Comparison of ENCODE assay signal across 25 mouse cellular contexts in the genomic region with DNA sequence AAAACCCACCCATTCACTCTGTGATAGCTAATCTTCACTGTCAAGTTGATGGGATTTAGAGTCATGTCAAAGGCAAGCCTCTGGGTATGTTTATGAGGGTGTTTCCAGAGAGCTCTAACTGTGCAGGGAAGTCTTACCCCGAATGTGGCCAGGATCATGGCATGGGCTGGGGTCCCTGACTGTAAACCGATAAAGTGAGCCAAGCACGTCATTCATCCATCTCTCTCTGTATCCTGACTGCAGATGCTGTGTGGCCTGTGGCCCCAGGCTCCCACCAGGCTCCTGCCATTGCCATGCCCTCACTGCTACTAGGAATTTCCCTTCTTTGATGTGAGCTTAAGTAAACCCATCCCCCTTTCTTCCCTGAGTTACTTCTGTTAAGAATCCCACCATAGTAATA. TPM values are rescaled to one million over a fixed set of nuclear protein-coding genes. Genes with fewer than 3 reads are reported as not detected.
DNase-seq lines count a peak whose midpoint lies in the region; ATAC-seq and TF ChIP-seq lines count a peak whose summit lies in the region.
"Had no signal": no experiment of that assay in that cellular context is flagged by ENCODE, and none has a peak within 500 bp of the region (broad histone marks: within the 10 kb centered on the region; RNA-seq: fewer than 3 reads in every experiment).

No protein-coding gene starts in this region.

- H3K9me3 ChIP-seq in midbrain, embryonic 11.5 days (ENCODE audit: control insufficient read depth, low read length) = no peaks in the 10 kb centered on the region
- H3K9me3 ChIP-seq in midbrain, embryonic 16.5 days (replicated peaks; ENCODE audit: control insufficient read depth, low read length, poor library complexity, severe bottlenecking) = no peaks in the 10 kb centered on the region
- H3K9me3 ChIP-seq: G1E had no signal

- no peak overlapping the region for H3ac ChIP-seq in myocyte (ENCODE audit: control insufficient read depth, insufficient read length)

- H3K9ac ChIP-seq in midbrain, embryonic 11.5 days (ENCODE audit: low read length) = no peak overlapping the region
- no peak overlapping the region for H3K9ac ChIP-seq in midbrain, embryonic 16.5 days (ENCODE audit: low read depth, low read length)

- TF ChIP-seq POLR2A in myocyte (IDR thresholded peaks at IDR 0.05; ENCODE audit: insufficient read length, low read depth) = no peak

- no peaks in the 10 kb centered on the region; the same call in 1 of the 2 replicates for H3K36me3 ChIP-seq in midbrain, embryonic 11.5 days (ENCODE audit: control insufficient read depth, insufficient read depth, low read length)
- H3K36me3 ChIP-seq in midbrain, embryonic 16.5 days (ENCODE audit: control insufficient read depth, insufficient read depth, low read length) = no peaks in the 10 kb centered on the region
- peaks cover 17% of the 10 kb centered on the region for H3K36me3 ChIP-seq in myocyte (ENCODE audit: control insufficient read depth, insufficient read depth)
- H3K36me3 ChIP-seq: G1E had no signal

- ATAC-seq in midbrain, embryonic 11.5 days (ENCODE audit: low FRiP score) = no peak
- ATAC-seq in midbrain, embryonic 16.5 days = no peak
- no peak for ATAC-seq in granulocyte monocyte progenitor cell, adult 5-6 weeks (replicated peaks; ENCODE audit: poor library complexity, severe bottlenecking)
- ATAC-seq: activated CD4-positive, CD25-positive, alpha-beta regulatory T cell, adult 4 months; CD4-positive, CD25-positive, alpha-beta regulatory T cell, adult 4 months; Patski had no signal

- no peak overlapping the region for H3K4me3 ChIP-seq in midbrain, embryonic 11.5 days (ENCODE audit: low read depth, low read length)
- no peak overlapping the region for H3K4me3 ChIP-seq in midbrain, embryonic 16.5 days (ENCODE audit: low read depth, low read length)
- no peak overlapping the region for H3K4me3 ChIP-seq in myocyte

- peak; percentile 68 for DNase-seq in heart, adult 11 months
- no peak for DNase-seq in heart, adult 9 months (ENCODE audit: low spot score in 2 of 2)
- peak; percentile 19 for DNase-seq in midbrain, embryonic 11.5 days (ENCODE audit: low spot score, missing footprints)
- DNase-seq: adrenal gland, adult 8-10 months; adrenal gland, postnatal 25 days; B cell, adult 2 months; cerebellum, adult 11 months; cerebellum, adult 11-12 months; cerebellum, adult 18-20 months had no signal

- WGBS in midbrain, embryonic 11.5 days = 71% methylated on average over 3 of the region's 3 CpGs
- WGBS in midbrain, embryonic 16.5 days = 62% methylated on average over 3 of the region's 3 CpGs

- no peaks in the 10 kb centered on the region for H3K27me3 ChIP-seq in midbrain, embryonic 11.5 days (ENCODE audit: control insufficient read depth, insufficient read depth, low read length)
- no peaks in the 10 kb centered on the region for H3K27me3 ChIP-seq in midbrain, embryonic 16.5 days (ENCODE audit: control insufficient read depth, insufficient read depth, low read depth, low read length)
- no peaks in the 10 kb centered on the region for H3K27me3 ChIP-seq in myocyte (ENCODE audit: control insufficient read depth, insufficient read depth, insufficient read length)
- H3K27me3 ChIP-seq: CH12.LX, Patski had no signal

- no peaks in the 10 kb centered on the region for H3K4me1 ChIP-seq in midbrain, embryonic 11.5 days (ENCODE audit: control insufficient read depth, insufficient read depth, low read length)
- H3K4me1 ChIP-seq in midbrain, embryonic 16.5 days (ENCODE audit: control insufficient read depth, insufficient read depth, low read length) = no peaks in the 10 kb centered on the region

- H3K4me2 ChIP-seq in midbrain, embryonic 11.5 days = no peak overlapping the region
- H3K4me2 ChIP-seq in midbrain, embryonic 16.5 days (ENCODE audit: low read length) = no peak overlapping the region
- H3K4me2 ChIP-seq in myocyte (ENCODE audit: low read depth) = no peak overlapping the region

- H3K79me2 ChIP-seq in myocyte (ENCODE audit: control insufficient read depth, insufficient read depth) = no peaks in the 10 kb centered on the region

- no peak overlapping the region for H3K27ac ChIP-seq in midbrain, embryonic 11.5 days (ENCODE audit: low read depth, low read length)
- no peak overlapping the region for H3K27ac ChIP-seq in midbrain, embryonic 16.5 days (ENCODE audit: low read length)

TF ChIP-seq in myocyte, 11 proteins besides CTCF, POLR2A, EP300 and RAD21:
- TF ChIP-seq MYOG (IDR thresholded peaks at IDR 0.05; ENCODE audit: control insufficient read depth in 1 of 3, insufficient read depth in 1 of 3, insufficient read length in 2 of 3, low read depth in 2 of 3) (no peak), POLR2AphosphoS2 (IDR thresholded peaks at IDR 0.05; ENCODE audit: insufficient read length, low read depth) (peak; percentile 58)

RNA-seq across cellular contexts. Expression of a gene that starts 42.4 kb away (rescaled TPM):
- 0.34 and 0.63 TPM in 2 replicates for polyA plus RNA-seq in midbrain, embryonic 11.5 days (2014; fragmentation: Nextera tagmentation; extraction: Ambion mirVana)
- 0.37 and 0.59 TPM in 2 replicates for polyA plus RNA-seq in midbrain, embryonic 16.5 days (2015; fragmentation: Nextera tagmentation; extraction: Ambion mirVana)
- not detected for polyA plus RNA-seq in myocyte (2012; fragmentation: generic; extraction: Trizol)
- total RNA-seq in granulocyte monocyte progenitor cell, adult 5-6 weeks (2014; fragmentation: Nextera tagmentation) = not detected in 2 replicates
- total RNA-seq in granulocyte monocyte progenitor cell, adult 5-6 weeks (2017) = not detected in 2 replicates
- total RNA-seq: adrenal gland, adult 18-20 months; adrenal gland, adult 2 months; adrenal gland, postnatal 10 days; adrenal gland, postnatal 14 days; adrenal gland, postnatal 25 days; adrenal gland, postnatal 36 days; adrenal gland, postnatal 4 days; CH12.LX; MEL had no signal
- polyA plus RNA-seq: activated CD4-positive, CD25-positive, alpha-beta regulatory T cell, adult 4 months; adrenal gland, adult 2 months; C2C12; CD4-positive, CD25-positive, alpha-beta regulatory T cell, adult 4 months; G1E; Patski had no signal

Comparison
In these comparisons a context has a peak if more than half of its experiments do, and no peak if none do; other contexts are left out.
1. DNase-seq: peak in heart, adult 11 months (single experiment) and midbrain, embryonic 11.5 days (single experiment); none in heart, adult 9 months (0 of 2).